Mouse (Mus musculus) ovary, adult 18-20 months (tissue): ENCODE data around the gene Irak1.

ENCODE experiments used
- DNase-seq: peaks from one replicate; pipeline ENCODE4 v3.0.0; 2022; ENCODE audit warnings: low spot score, mixed read lengths

Irak1 gene

GRCm38 (mm10) chrX:74023188-74024049 lies at the start of gene Irak1:
TSS of gene Irak1 (minus strand) at chrX:74023918.
- peak; percentile 60 for DNase-seq

DNA sequence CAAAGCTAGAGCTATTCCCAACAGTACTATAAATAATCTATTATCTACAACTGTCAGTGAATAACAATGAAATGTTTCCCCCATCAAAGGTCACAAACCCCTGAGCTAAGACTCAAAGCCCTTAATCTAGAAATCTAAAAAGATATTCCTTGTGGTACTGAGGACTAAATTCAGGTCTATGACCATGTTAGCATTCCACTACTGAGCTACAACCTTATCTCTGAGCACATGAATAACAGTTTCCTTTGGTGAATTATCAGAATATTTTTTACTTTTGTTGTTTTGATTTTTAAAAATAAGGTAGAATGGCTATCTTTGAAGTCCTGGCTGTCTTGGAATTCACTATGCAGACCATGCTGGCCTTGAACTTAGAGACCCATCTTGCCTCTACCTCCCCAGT lies 47.1 kb upstream of the Irak1 start:
- DNase-seq: no peak

GRCm38 (mm10) chrX:74067891-74068290 lies 44.2 kb upstream of the Irak1 start:
- DNase-seq: peak; percentile 3

GRCm38 (mm10) chrX:74045107-74045506 lies 21.4 kb upstream of the Irak1 start:
- peak; percentile 49 for DNase-seq

DNA sequence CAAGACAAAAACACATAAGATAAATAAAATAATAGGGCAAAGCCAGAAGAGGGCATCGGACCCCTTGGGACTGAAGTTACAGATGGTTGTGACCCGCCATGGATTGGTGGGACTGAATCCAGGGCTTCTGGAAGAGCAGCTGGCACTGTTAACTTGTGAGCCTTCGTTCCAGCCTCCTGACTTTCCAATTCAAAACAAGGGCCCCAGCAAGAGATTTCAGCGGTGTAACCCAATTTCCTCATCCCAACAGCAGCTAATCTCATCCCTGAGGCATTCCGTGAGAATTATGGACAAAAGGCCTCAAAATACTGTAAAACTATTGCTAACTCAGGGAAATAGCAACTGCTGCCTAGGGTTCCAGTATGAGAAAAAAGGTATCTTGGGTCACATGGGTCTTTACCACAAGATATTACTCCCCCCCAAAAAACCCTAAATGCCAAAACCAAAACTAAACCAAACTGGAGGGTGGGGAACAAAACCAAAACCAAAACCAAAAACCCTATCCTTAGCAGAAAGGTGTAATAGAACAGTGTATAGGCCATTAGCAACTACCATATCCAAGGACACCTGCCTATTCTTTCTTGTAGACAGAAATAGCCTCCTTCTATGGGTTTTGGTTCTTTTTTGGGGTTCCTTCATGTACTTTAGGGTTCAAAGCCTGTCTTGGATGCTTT lies 14.1 kb upstream of the Irak1 start:
- no peak for DNase-seq

DNA sequence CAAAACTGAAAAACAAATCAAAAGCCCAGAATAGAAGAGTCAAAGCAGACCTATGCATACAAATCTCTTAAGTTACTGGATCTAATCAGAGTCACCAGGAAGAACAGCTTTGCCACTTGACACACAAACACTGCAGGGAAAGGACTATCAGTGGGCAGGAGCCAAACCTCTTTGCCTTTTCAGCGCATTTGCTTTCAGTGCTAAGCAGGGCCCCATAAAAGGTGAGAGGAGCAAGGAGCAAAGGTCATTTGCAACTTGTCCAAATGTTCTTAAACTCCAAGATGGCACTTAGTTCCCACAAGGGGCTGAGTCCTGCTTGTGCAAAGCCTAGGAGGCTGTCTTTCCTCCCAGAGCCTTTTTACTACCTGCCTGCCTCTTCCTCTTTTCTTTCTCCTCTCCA lies 6.3 kb upstream of the Irak1 start:
- DNase-seq: no peak

- DNase-seq: no peak
Observed at GRCm38 (mm10) chrX:74022795-74023187, 927 bp downstream of the Irak1 start.

GRCm38 (mm10) chrX:74014597-74014996 lies 9.1 kb downstream of the Irak1 start:
- DNase-seq: no peak

DNA sequence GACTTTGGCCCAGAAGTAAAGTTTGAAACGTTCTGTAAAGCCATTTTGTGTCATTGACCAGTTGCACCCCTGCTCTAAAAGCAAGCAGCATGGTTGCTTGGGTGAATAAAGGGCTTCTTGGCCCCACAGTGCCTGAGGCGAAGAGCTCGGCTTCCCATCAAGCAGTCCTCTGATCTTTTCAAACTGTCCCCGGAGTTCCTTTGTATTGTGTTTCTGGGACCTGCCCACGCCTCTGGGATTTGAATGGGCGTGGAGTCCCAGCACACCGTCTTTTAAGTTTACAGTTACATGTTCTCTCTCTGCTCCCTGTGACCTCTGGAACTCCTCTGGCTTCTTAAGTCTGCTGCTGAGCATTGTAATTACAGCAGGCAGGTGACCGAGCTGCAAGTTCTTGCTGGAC lies 15.7 kb downstream of the Irak1 start:
- no peak for DNase-seq

DNA sequence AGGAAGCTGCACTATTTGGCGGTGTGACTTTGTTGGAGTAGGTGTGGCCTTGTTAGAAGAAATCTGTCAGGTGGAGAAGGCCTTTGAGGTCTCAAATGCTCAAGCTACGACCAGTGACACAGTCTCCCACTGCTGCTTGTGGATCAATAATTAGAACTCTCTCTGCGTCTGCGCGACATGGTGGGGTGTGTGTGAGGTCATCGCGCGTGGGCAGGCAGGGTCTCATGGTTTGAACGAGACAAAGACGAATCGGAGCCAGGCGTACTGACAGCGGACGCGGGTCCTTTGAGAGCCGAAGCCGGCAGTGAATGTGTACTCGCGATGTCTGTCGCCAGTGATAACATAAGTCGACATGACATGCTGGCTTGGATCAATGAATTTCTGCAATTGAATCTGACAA lies 17.3 kb downstream of the Irak1 start:
- no peak for DNase-seq

- no peak for DNase-seq
Observed at GRCm38 (mm10) chrX:74003644-74004043, 20.1 kb downstream of the Irak1 start.

- no peak for DNase-seq
Observed at GRCm38 (mm10) chrX:74001024-74001423, 22.7 kb downstream of the Irak1 start.

- peak; percentile 50 for DNase-seq
Observed at GRCm38 (mm10) chrX:73998911-73999869, 24.5 kb downstream of the Irak1 start.

- no peak for DNase-seq
Observed at GRCm38 (mm10) chrX:73977783-73978182, 45.9 kb downstream of the Irak1 start.

DNA sequence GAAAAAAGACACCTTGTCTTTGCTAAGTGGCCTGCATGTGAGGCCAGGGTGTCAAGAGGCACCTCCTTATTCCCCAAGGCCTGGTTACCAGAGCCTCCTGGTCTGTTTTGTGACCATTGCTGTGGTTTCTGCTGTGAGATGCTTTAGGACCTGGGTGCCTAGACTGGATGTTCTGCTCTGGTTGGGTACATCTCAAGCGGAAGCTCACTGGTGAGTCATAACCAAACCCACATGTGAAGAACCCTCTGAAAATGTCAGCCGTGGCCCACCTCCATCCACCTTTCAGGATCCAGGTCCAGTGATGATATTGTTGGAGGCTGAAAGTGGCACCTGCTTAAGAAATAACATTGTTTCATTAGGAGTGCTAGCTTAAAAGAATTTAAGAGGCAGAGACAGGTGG lies 47.4 kb downstream of the Irak1 start:
- no peak for DNase-seq

GRCm38 (mm10) chrX:73972774-73973173 lies 50.9 kb downstream of the Irak1 start:
- no peak for DNase-seq

DNA sequence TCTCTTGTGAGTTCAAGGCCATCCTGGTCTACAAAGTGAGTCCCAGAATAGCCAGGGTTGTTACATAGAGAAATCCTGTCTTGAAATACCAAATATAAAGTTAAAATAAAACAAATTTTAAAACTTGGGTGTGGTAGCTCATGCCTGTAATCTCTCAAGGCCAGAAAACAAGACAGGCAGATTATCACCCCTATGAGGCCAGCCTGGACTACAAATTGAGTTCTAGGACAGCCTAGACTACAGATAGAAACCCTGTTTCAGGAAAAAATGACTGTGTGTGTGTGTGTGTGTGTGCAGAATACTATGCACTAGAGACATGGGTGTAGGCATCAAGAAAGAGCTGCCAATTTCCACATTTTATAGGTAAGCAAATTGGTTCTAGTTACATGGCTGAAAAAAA lies 52.9 kb downstream of the Irak1 start:
- DNase-seq: no peak

- DNase-seq: no peak
Observed at GRCm38 (mm10) chrX:73969729-73970128, 54.0 kb downstream of the Irak1 start.

DNA sequence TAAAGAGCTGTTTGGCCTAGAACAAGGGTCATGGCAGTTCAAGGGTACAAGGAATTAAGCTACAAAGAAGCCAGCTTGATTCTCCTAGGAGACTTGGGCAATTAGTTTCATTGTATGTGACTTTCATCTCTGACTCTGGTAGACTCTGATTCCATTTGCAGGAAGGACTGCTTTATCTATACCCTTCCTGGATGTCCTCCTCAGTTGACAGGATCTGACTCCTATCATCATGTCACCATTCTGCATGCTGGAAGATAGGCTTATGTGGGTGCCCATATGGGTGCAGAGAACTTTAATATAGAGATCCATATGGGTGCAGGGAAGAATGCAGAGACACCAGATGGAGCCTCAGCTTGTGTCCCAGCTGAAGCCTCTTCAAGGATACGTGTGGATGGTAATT lies 54.6 kb downstream of the Irak1 start:
- no peak for DNase-seq

GRCm38 (mm10) chrX:73967177-73968075 lies 56.3 kb downstream of the Irak1 start:
- peak; percentile 85 for DNase-seq
